Mouse (Mus musculus) hindbrain, postnatal 0 days (tissue): ENCODE results near the gene Ctsz. TPM values are rescaled to one million over a fixed set of nuclear protein-coding genes. Genes with fewer than 3 reads are reported as not detected.
A peak's percentile ranks its signal among the peaks of the same experiment; 100 is the strongest.

Experiments
- ATAC-seq: fragments of 200-750 bp; cut with Nextera tagmentation; 2 replicates; pipeline ENCODE4 v1.8.0; 2017; ENCODE audit warnings: mild to moderate bottlenecking, moderate TSS enrichment, moderate library complexity
- DNase-seq: peaks from one replicate; pipeline ENCODE4 v3.0.0-alpha.2; 2015; ENCODE audit warnings: low spot score
- H3K27ac ChIP-seq: fragments of 300-500 bp; sonication (generic); 2 replicates; pipeline ENCODE4 v1.5.1; 2014; ENCODE audit warnings: mild to moderate bottlenecking
- H3K27me3 ChIP-seq: fragments of 300-500 bp; sonication (generic); 2 replicates; pipeline ENCODE4 v1.6.1; 2014; ENCODE audit warnings: low read length, mixed read lengths; ENCODE audit not compliant: insufficient read depth
- H3K36me3 ChIP-seq: fragments of 300-500 bp; sonication (generic); 2 replicates; pipeline ENCODE4 v1.6.1; 2014; ENCODE audit warnings: low read length, mixed read lengths; ENCODE audit not compliant: insufficient read depth
- H3K4me1 ChIP-seq: fragments of 300-500 bp; sonication (generic); 2 replicates; pipeline ENCODE4 v1.6.1; 2014; ENCODE audit warnings: antibody characterized with exemption, low read length, mixed read lengths; ENCODE audit not compliant: insufficient read depth
- H3K4me2 ChIP-seq: fragments of 300-500 bp; sonication (generic); 2 replicates; pipeline ENCODE4 v1.6.1; 2014; ENCODE audit warnings: low read depth, mild to moderate bottlenecking, low read length, moderate library complexity, mixed read lengths
- H3K4me3 ChIP-seq: fragments of 300-500 bp; sonication (generic); 2 replicates; pipeline ENCODE4 v1.5.1; 2014; ENCODE audit warnings: low read length
- H3K9ac ChIP-seq: fragments of 300-500 bp; sonication (generic); replicated peaks from 2 replicates; pipeline ENCODE4 v1.6.1; 2014; ENCODE audit warnings: mild to moderate bottlenecking, low read length, moderate library complexity, mixed read lengths
- H3K9me3 ChIP-seq: fragments of 300-500 bp; sonication (generic); 2 replicates; pipeline ENCODE4 v1.6.1; 2016; ENCODE audit warnings: low read length, mixed read lengths
- CTCF ChIP-seq: IDR thresholded peaks from 2 replicates; pipeline ENCODE4 v1.5.1; 2016; ENCODE audit warnings: antibody characterized with exemption, control low read depth, low read depth
- WGBS: fragments of 180-500 bp; shearing (Covaris S2); extraction: QIAGEN DNeasy Blood & Tissue Kit; methylation state at CpG from one replicate; pipeline ENCODE4 v1.1.7; 2014; 5-methylcytosine and 5-hydroxymethylcytosine counted together
- polyA plus RNA-seq: library from polyadenylated mRNA; unstranded; fragments of >200 nt; fragmentation: Nextera tagmentation; extraction: Ambion mirVana; gene quantifications from 2 replicates; pipeline ENCODE4 v1.2.1, GENCODE M21; 2015
- total RNA-seq: library from RNA; depleted of rRNA; stranded (reverse); fragments of >200 nt; gene quantifications from 2 replicates; pipeline ENCODE4 v1.2.3, GENCODE M21; 2014

Gene Ctsz
- total and polyA plus RNA-seq, 2 experiments from 2014 or later, result 66.9 to 72.3 TPM

DNA sequence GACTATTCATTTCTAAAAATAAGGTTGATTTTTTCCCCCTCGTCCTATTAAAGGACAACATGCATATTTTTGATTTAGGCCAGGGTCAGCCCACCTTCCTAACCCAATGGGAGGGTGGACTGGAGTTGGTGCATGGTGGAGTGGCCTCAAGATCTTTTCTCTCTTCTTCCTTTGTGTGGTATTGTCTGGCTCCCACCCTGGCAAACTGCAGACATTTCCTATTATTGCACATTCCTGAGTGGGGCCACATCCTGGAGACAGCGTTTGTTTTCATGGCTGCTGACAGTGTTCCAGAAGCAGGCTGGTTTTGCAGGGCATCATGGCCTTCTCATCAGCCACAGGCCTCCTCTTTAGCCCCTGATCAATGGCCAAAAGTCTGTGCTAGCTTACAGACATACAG lies 4.2 kb upstream of the Ctsz start:
- Histone ChIP-seq H3K9ac (no peak overlapping the region), H3K27ac (no peak overlapping the region), H3K4me1 (peaks cover 10% of the 10 kb centered on the region), H3K4me2 (no peak overlapping the region), H3K36me3 (no peaks in the 10 kb centered on the region), H3K4me3 (no peak overlapping the region), H3K9me3 (no peaks in the 10 kb centered on the region), H3K27me3 (no peaks in the 10 kb centered on the region)
- DNase-seq (no peak), ATAC-seq (no peak)
- TF ChIP-seq CTCF, result no peak
- WGBS, result 36% methylated on average over 2 of the region's 2 CpGs

DNA sequence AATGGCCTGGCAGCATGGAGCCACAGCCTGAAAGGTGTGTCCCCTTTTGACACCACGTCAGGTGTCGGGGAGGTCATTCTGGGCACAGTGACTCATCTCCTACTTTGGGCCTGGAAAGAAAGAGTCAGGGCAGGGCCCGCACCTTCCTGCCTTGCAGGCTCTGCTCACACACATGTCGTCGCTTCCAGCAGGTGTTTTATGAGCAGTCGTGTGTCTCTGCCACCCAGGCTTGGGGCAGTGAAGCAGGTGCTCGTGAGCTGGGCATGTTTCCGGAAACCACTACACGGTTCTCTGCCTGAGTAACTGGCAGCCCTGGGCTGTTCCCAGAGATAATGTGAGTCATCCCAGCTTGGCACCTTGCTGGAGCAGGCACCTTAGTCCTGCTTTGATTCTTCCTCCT lies 3.6 kb upstream of the Ctsz start:
- DNase-seq, result no peak
- Histone ChIP-seq H3K4me2 (no peak overlapping the region), H3K27ac (no peak overlapping the region), H3K4me1 (peaks cover 12% of the 10 kb centered on the region), H3K27me3 (no peaks in the 10 kb centered on the region), H3K36me3 (no peaks in the 10 kb centered on the region), H3K4me3 (no peak overlapping the region), H3K9me3 (no peaks in the 10 kb centered on the region), H3K9ac (no peak overlapping the region)
- 83% methylated on average over 9 of the region's 9 CpGs for WGBS
- no peak for ATAC-seq
- no peak for TF ChIP-seq CTCF

- no peaks in the 10 kb centered on the region for H3K36me3 ChIP-seq
- H3K4me1 ChIP-seq, result peaks cover 12% of the 10 kb centered on the region
- no peaks in the 10 kb centered on the region for H3K9me3 ChIP-seq
- no peak overlapping the region for H3K27ac ChIP-seq
- H3K4me3 ChIP-seq, result no peak overlapping the region
- no peak overlapping the region for H3K9ac ChIP-seq
- no peaks in the 10 kb centered on the region for H3K27me3 ChIP-seq
- DNase-seq (no peak), ATAC-seq (no peak)
- no peak overlapping the region for H3K4me2 ChIP-seq
- TF ChIP-seq CTCF, result no peak
- 79% methylated on average over 4 of the region's 4 CpGs for WGBS
Measured at GRCm38 (mm10) chr2:174441898-174442297, 3.1 kb upstream of the Ctsz start.

DNA sequence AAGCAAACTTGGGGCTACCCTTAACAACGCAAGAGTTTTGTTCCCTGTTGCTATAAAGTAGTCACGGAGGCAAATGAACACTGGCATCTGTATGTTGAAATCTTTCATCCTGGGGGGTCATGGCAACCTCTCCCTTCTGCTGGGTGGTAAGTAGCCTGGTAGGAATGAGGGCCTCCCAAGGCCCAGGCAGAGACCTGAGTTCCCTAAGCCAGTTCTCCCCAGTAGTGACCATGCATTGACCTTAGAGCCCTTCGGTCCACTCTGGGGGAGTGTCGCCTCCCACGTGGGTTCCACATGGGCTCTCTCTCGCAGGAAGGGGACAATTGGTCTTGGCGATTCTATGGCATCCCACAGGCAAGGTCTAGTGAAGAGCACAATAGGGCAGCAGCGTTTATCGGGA lies 1.1 kb upstream of the Ctsz start:
- DNase-seq (no peak), ATAC-seq (no peak)
- Histone ChIP-seq H3K36me3 (no peaks in the 10 kb centered on the region), H3K27me3 (no peaks in the 10 kb centered on the region), H3K4me3 (no peak overlapping the region), H3K4me2 (no peak overlapping the region), H3K9ac (no peak overlapping the region), H3K9me3 (no peaks in the 10 kb centered on the region), H3K27ac (no peak overlapping the region), H3K4me1 (peaks cover 12% of the 10 kb centered on the region)
- 77% methylated on average over 9 of the region's 9 CpGs for WGBS
- TF ChIP-seq CTCF, result no peak

DNA sequence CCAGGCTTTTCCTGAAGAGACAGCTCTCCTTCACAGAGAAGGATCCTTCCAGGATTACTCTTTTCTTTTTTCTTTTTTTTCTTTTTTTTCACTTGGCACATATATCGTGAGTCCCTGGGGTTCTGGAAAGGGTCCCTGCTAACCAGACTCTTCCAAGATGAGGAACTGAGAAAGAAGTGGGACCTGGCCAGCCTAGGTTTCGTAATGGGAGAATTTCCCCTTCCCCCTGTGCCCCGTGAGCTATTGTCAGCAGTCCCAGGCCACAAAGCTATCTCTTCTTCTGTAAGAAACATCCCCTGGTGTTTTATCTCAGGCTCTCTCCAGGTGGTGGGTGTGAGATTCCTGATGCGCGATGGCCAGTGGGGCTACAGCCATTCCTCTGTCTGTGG lies 605 bp upstream of the Ctsz start:
- WGBS, result 49% methylated on average over 5 of the region's 5 CpGs
- Histone ChIP-seq H3K9ac (0 out of 2 replicates have a peak overlapping the region, but pooled peaks have one; percentile 58), H3K9me3 (no peaks in the 10 kb centered on the region)

DNA sequence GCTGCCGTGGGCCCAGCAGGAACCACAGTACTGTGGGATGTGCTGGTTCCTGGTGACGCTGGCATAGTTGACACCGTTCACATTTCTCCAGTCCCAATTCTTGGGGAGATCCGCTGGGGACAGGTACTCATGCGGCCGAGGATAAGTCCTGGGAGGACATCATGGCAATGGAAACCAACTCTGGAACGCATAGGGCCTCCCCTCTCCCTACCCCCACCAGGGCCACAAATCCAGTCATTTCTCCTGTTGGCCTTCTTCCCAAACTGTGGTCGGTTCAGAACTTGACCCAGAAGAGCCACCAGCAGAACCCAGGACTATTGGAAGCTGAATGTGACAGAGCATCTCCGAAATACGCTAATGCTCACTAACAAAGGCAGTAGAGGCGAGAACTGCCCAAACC lies 658 bp downstream of the Ctsz start:
- ATAC-seq (no peak), DNase-seq (no peak)
- peak overlapping the region; percentile 46 for H3K4me3 ChIP-seq
- no peaks in the 10 kb centered on the region for H3K36me3 ChIP-seq
- WGBS, result 67% methylated on average over 11 of the region's 11 CpGs
- TF ChIP-seq CTCF, result no peak
- peaks cover 12% of the 10 kb centered on the region for H3K4me1 ChIP-seq
- no peaks in the 10 kb centered on the region for H3K9me3 ChIP-seq
- H3K9ac ChIP-seq, result peak overlapping the region; percentile 58
- H3K27ac ChIP-seq, result no peak overlapping the region; the same call in 1 of the 2 replicates
- no peaks in the 10 kb centered on the region for H3K27me3 ChIP-seq
- peak overlapping the region; percentile 68 for H3K4me2 ChIP-seq

More for the DNA sequence above, 605 bp upstream of the Ctsz start:
- no peak overlapping the region for H3K4me3 ChIP-seq
- ATAC-seq (no peak), DNase-seq (no peak)
- 0 out of 2 replicates have a peak overlapping the region, but pooled peaks have one; percentile 68 for H3K4me2 ChIP-seq
- no peak overlapping the region for H3K27ac ChIP-seq
- H3K4me1 ChIP-seq, result peaks cover 12% of the 10 kb centered on the region
- H3K27me3 ChIP-seq, result no peaks in the 10 kb centered on the region
- no peaks in the 10 kb centered on the region for H3K36me3 ChIP-seq
- no peak for TF ChIP-seq CTCF

- Histone ChIP-seq H3K27ac (no peak overlapping the region; the same call in 1 of the 2 replicates), H3K4me2 (peak overlapping the region; percentile 68), H3K36me3 (no peaks in the 10 kb centered on the region), H3K4me1 (peaks cover 12% of the 10 kb centered on the region), H3K9ac (no peak overlapping the region), H3K4me3 (no peak overlapping the region; the same call in 1 of the 2 replicates), H3K27me3 (no peaks in the 10 kb centered on the region), H3K9me3 (no peaks in the 10 kb centered on the region)
- no peak for TF ChIP-seq CTCF
- WGBS, result 95% methylated on average over 4 of the region's 4 CpGs
- DNase-seq (no peak), ATAC-seq (no peak)
Measured at GRCm38 (mm10) chr2:174437697-174437982, 1.2 kb downstream of the Ctsz start.
